Mouse (Mus musculus): ENCODE data around the gene Pigyl. TPM values are rescaled to one million over a fixed set of nuclear protein-coding genes. Genes with fewer than 3 reads are reported as not detected.

The Pigyl gene
- polyA plus RNA-seq, 1 experiment from 2014 or later: 66.6 TPM

DNA sequence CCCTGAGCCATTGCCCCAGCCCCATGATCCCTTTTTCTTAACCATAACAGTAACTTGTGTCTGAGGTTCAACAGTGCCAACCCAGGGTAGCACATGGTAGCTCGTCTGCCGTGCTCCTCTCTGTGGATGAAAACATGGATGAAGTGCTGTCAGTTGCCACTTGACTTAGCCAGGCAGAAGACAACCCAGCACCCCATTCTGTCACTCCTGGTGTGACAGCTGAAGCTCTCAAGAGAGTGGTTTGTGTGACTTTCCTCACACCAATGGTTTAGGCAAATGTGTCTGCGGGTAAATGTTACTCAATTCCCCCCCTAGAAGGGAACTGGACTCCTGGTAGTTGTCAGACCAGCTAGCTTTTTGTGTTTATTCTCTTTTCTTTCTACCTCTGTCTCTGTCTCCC is 34.6 kb upstream of the Pigyl start:
- Histone ChIP-seq H3K4me3 (ENCODE audit: low read depth, low read length) (no peak overlapping the region), H3K27me3 (replicated peaks; ENCODE audit: control insufficient read depth, insufficient read depth, low read length) (no peaks in the 10 kb centered on the region), H3K27ac (ENCODE audit: low read depth, low read length) (0 out of 2 replicates have a peak overlapping the region, but pooled peaks have one; percentile 28), H3K9me3 (ENCODE audit: control insufficient read depth, low read length) (no peaks in the 10 kb centered on the region), H3K4me2 (no peak overlapping the region), H3K9ac (ENCODE audit: low read depth, low read length) (no peak overlapping the region), H3K4me1 (replicated peaks; ENCODE audit: control insufficient read depth, insufficient read depth, low read length) (peaks cover 19% of the 10 kb centered on the region), H3K36me3 (ENCODE audit: control insufficient read depth, insufficient read depth, low read length) (no peaks in the 10 kb centered on the region; the same call in 1 of the 2 replicates)
- WGBS: 74% methylated on average over 3 of the region's 3 CpGs
- DNase-seq (ENCODE audit: low spot score) (no peak), ATAC-seq (replicated peaks; ENCODE audit: low FRiP score) (no peak)

DNA sequence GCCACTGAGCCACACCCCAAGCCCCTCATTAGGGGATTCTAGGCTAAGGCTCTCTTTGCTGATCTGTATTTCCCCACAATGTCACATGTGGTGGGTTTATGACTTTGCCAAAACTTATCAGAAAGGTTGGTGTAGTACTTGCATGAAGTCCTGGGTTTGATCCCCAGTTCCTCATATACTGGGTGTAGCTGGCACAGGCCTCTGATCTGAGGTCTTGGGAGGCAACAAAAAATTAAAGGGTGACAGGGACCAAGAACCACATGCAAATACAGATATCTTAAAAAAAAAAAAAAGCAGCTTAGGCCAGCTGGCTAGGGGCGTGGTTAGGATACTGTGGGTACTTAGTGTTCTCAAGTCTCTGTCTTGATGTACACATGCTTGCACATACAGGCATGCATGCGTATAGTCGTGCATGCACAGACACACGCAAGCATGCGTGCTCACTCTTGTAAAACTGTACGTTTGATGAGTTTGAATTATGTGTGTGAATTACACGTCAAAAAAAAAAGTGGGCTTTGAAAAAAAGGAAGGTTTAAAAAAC is 33.5 kb upstream of the Pigyl start:
- H3K27me3 ChIP-seq (replicated peaks; ENCODE audit: control insufficient read depth, insufficient read depth, low read length): no peaks in the 10 kb centered on the region
- H3K4me3 ChIP-seq (ENCODE audit: low read depth, low read length): no peak overlapping the region
- ATAC-seq (replicated peaks; ENCODE audit: low FRiP score): peak; percentile 29; the same call in 1 of the 2 replicates
- no peak overlapping the region for H3K27ac ChIP-seq (ENCODE audit: low read depth, low read length)
- H3K9ac ChIP-seq (ENCODE audit: low read depth, low read length): no peak overlapping the region
- H3K4me2 ChIP-seq: no peak overlapping the region
- 80% methylated on average over 7 of the region's 7 CpGs for WGBS
- no peaks in the 10 kb centered on the region; the same call in 1 of the 2 replicates for H3K36me3 ChIP-seq (ENCODE audit: control insufficient read depth, insufficient read depth, low read length)
- no peaks in the 10 kb centered on the region for H3K9me3 ChIP-seq (ENCODE audit: control insufficient read depth, low read length)
- DNase-seq (ENCODE audit: low spot score): no peak
- peaks cover 16% of the 10 kb centered on the region for H3K4me1 ChIP-seq (replicated peaks; ENCODE audit: control insufficient read depth, insufficient read depth, low read length)

DNA sequence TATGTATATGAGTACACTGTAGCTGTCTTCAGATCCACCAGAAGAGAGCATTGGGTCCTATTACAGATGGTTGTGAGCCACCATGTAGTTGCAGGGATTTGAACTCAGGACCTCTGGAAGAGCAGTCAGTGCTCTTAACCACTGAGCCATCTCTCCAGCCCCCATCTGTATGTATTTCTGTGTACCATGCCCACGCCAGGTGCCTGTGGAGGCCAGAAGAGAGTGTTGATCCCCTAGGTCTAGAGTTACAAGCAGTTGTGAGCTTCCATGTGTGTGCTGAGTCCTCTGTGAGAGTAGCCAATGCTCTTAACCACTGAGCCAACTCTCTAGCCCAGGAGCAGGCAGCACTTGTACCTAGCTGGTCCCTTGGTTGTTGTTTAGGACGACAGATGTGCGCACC is 32.5 kb upstream of the Pigyl start:
- Histone ChIP-seq H3K27ac (ENCODE audit: low read depth, low read length) (no peak overlapping the region), H3K27me3 (replicated peaks; ENCODE audit: control insufficient read depth, insufficient read depth, low read length) (no peaks in the 10 kb centered on the region), H3K4me3 (ENCODE audit: low read depth, low read length) (no peak overlapping the region), H3K9ac (ENCODE audit: low read depth, low read length) (no peak overlapping the region), H3K4me1 (replicated peaks; ENCODE audit: control insufficient read depth, insufficient read depth, low read length) (peaks cover 16% of the 10 kb centered on the region), H3K36me3 (ENCODE audit: control insufficient read depth, insufficient read depth, low read length) (no peaks in the 10 kb centered on the region; the same call in 1 of the 2 replicates), H3K4me2 (no peak overlapping the region), H3K9me3 (ENCODE audit: control insufficient read depth, low read length) (no peaks in the 10 kb centered on the region)
- 79% methylated on average over 3 of the region's 3 CpGs for WGBS
- DNase-seq (ENCODE audit: low spot score) (no peak), ATAC-seq (replicated peaks; ENCODE audit: low FRiP score) (no peak)

DNA sequence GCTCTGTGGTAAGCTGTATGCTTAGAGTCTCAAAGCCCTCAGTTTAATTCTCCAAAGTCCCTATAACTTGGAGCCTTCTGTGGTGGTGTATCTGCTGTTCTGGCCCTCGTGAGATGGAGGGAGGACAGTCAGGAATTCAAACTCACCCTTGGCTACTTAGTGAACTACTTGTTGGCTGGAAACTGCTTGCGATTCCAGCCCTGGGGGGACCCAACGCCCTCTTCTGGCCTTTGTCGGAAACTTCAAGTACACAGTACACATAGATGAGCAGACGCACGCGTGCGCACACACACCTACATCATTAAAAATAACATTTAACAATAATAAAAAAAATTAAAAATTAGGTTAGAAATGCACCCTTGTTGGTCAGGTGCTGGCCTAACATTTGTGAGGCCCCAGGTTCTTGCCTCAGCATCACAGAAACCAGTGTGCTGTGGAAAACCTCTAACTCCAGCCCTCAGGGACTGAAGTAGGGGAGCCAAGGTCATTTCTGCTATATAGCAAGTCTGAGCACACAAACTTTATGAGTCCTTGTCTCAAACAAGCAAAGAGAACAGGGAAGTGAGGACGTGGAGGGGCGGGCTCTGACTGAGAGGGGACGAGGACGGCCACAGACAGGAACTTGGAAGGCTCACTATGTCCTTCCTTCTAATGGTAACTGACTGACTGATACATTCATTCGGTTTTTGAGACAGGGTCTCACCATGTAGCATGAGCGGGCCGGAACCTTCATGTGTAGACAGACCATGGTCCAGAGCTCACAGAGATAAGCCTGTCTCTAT is 31.2 kb upstream of the Pigyl start:
- Histone ChIP-seq H3K27ac (ENCODE audit: low read depth, low read length) (no peak overlapping the region), H3K36me3 (ENCODE audit: control insufficient read depth, insufficient read depth, low read length) (peaks cover 3% of the 10 kb centered on the region; the same call in 1 of the 2 replicates), H3K27me3 (replicated peaks; ENCODE audit: control insufficient read depth, insufficient read depth, low read length) (no peaks in the 10 kb centered on the region), H3K4me3 (ENCODE audit: low read depth, low read length) (no peak overlapping the region), H3K9ac (ENCODE audit: low read depth, low read length) (no peak overlapping the region), H3K4me1 (replicated peaks; ENCODE audit: control insufficient read depth, insufficient read depth, low read length) (peaks cover 17% of the 10 kb centered on the region), H3K9me3 (ENCODE audit: control insufficient read depth, low read length) (no peaks in the 10 kb centered on the region), H3K4me2 (no peak overlapping the region)
- no peak for ATAC-seq (replicated peaks; ENCODE audit: low FRiP score)
- DNase-seq (ENCODE audit: low spot score): no peak
- WGBS: 83% methylated on average over 15 of the region's 15 CpGs

DNA sequence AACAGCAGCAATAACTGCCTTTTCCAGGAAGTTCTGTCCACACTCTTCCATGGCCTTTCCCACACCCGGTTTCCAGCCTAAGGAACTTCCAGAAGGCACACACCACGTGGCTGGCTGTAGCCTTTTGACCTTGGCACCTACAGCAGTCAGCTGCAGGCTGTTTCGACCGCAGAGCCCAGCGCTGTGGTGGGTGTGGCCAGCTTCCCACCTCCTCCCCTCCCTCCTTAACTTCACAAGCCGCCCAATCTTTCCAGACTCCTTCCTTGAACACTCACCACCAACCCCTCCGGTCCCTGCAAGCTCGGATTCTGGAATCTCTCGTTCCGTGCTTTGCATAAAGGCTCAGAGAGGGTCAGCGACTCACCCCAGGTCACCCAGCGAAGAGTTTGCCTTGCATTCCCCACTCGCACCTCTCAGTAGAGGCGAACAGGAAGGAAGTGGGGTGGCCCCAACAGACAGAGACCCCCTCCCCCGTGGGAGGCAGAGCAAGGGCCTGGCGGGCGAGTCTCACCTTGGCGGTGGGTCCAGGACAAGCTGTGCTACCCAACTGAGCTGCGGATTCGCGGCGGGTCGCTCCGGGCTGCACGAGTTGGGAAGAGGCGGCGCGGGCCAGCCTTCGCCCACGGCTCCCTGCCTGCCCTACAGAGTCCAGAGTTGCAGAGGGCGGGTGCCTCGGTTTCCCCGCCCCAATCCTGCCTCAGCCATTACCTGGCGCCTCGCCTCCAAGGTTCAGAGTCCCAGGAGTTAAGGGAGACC is 25.2 kb upstream of the Pigyl start:
- Histone ChIP-seq H3K9me3 (ENCODE audit: control insufficient read depth, low read length) (no peaks in the 10 kb centered on the region), H3K36me3 (ENCODE audit: control insufficient read depth, insufficient read depth, low read length) (peaks cover 3% of the 10 kb centered on the region; the same call in 1 of the 2 replicates), H3K4me3 (ENCODE audit: low read depth, low read length) (peak overlapping the region; percentile 53), H3K4me2 (peak overlapping the region; percentile 95), H3K27me3 (replicated peaks; ENCODE audit: control insufficient read depth, insufficient read depth, low read length) (no peaks in the 10 kb centered on the region), H3K9ac (ENCODE audit: low read depth, low read length) (peak overlapping the region; percentile 69), H3K27ac (ENCODE audit: low read depth, low read length) (peak overlapping the region; percentile 0), H3K4me1 (replicated peaks; ENCODE audit: control insufficient read depth, insufficient read depth, low read length) (peaks cover 23% of the 10 kb centered on the region)
- peak; percentile 42 for ATAC-seq (replicated peaks; ENCODE audit: low FRiP score)
- 1% methylated on average over 34 of the region's 35 CpGs for WGBS
- peak; percentile 65 for DNase-seq (ENCODE audit: low spot score)

DNA sequence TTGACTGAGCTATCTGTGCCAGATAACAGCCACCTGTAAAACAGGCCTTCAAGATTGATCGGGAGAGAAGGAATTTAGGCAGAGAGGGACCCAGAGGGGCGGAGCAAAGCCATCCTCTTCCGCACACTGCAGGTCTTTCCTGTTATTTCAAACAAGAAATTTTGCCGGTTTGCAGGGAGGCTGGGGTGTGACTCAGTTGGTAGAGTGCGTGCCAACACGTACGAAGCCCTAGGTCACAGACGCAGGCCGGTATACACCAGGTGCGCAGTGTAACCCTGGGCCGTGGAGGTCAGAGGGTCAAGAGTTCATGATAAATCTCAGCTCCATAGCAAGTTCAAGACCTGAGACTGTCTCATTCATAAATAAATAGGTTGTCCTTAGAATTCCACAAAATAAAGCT is 24.4 kb upstream of the Pigyl start:
- Histone ChIP-seq H3K36me3 (ENCODE audit: control insufficient read depth, insufficient read depth, low read length) (0 out of 2 replicates have a peak, but pooled peaks cover 3% of the 10 kb centered on the region), H3K4me2 (peak overlapping the region; percentile 95), H3K9ac (ENCODE audit: low read depth, low read length) (peak overlapping the region; percentile 69), H3K4me3 (ENCODE audit: low read depth, low read length) (peak overlapping the region; percentile 53), H3K4me1 (replicated peaks; ENCODE audit: control insufficient read depth, insufficient read depth, low read length) (peaks cover 31% of the 10 kb centered on the region), H3K9me3 (ENCODE audit: control insufficient read depth, low read length) (no peaks in the 10 kb centered on the region), H3K27me3 (replicated peaks; ENCODE audit: control insufficient read depth, insufficient read depth, low read length) (no peaks in the 10 kb centered on the region), H3K27ac (ENCODE audit: low read depth, low read length) (peak overlapping the region; percentile 0)
- ATAC-seq (replicated peaks; ENCODE audit: low FRiP score) (no peak), DNase-seq (ENCODE audit: low spot score) (no peak)
- 45% methylated on average over 11 of the region's 11 CpGs for WGBS

DNA sequence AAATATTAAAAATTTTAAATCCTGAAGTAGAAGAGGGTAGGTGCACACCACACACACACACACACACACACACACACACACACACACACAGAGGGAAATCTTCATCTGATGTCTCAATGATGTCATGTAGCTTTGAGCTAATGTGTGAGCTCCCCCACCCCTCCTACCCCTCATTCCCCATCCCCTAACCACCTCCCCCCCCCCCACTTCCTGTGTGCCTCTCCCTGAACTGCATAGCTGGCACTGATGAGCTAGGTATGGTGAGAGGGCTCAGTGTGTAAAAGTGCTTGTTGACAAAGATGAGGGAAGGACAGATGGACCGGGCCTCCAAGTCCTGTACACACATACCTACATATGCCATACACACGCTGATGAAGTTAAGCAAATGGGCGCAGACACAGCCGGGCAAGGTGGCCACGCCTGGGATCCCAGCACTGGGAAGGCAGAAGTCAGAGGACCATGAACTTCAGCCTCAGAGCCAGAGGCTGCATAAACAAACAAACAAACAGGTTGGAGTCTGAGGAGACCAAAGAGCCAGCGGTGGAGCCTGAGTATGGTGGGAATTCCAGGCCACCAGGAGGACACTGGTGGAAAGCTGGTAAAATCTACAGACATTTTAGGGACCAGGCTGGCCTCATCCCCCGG is 22.3 kb upstream of the Pigyl start:
- peaks cover 4% of the 10 kb centered on the region; the same call in 1 of the 2 replicates for H3K9me3 ChIP-seq (ENCODE audit: control insufficient read depth, low read length)
- H3K4me1 ChIP-seq (replicated peaks; ENCODE audit: control insufficient read depth, insufficient read depth, low read length): peaks cover 37% of the 10 kb centered on the region
- 69% methylated on average over 7 of the region's 7 CpGs for WGBS
- ATAC-seq (replicated peaks; ENCODE audit: low FRiP score) (no peak), DNase-seq (ENCODE audit: low spot score) (no peak)
- peak overlapping the region; percentile 71 for H3K9ac ChIP-seq (ENCODE audit: low read depth, low read length)
- peak overlapping the region; percentile 95 for H3K4me2 ChIP-seq
- no peaks in the 10 kb centered on the region for H3K27me3 ChIP-seq (replicated peaks; ENCODE audit: control insufficient read depth, insufficient read depth, low read length)
- peak overlapping the region; percentile 53 for H3K4me3 ChIP-seq (ENCODE audit: low read depth, low read length)
- 0 out of 2 replicates have a peak, but pooled peaks cover 3% of the 10 kb centered on the region for H3K36me3 ChIP-seq (ENCODE audit: control insufficient read depth, insufficient read depth, low read length)
- H3K27ac ChIP-seq (ENCODE audit: low read depth, low read length): peak overlapping the region; percentile 90

DNA sequence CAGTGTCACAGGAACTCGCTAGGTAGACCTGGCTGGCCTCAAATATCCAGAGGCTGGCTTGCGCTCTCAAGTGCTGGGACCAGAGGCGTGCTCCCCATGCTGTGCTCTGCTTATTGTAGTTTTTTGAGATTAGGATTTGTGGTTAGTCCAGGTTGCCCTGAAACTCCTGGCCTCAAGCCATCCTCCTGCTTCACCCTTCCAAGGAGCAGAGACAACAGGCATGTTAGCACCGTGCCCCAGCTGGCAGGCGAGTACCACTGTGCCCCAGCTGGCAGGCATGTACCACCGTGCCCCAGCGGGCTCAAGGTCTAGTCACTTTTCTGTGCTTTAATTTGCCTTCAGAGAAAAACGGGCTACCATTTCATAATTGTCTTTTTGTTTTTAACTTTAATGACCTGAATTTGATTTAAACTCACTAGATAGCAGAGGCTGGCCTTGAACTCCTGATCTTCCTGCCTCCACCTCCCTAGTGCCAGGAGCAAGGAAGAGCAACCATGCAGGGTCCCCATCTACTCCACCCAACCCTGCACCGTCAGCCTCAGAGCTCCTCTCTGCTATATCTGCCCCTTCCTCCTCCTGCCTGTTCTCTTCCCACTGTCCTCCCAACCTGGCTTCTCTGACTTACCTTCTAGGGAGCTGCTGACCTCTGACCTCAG is 21.5 kb upstream of the Pigyl start:
- Histone ChIP-seq H3K4me2 (peak overlapping the region; percentile 95), H3K9me3 (ENCODE audit: control insufficient read depth, low read length) (peaks cover 4% of the 10 kb centered on the region; the same call in 1 of the 2 replicates), H3K4me1 (replicated peaks; ENCODE audit: control insufficient read depth, insufficient read depth, low read length) (peaks cover 37% of the 10 kb centered on the region), H3K9ac (ENCODE audit: low read depth, low read length) (peak overlapping the region; percentile 71), H3K36me3 (ENCODE audit: control insufficient read depth, insufficient read depth, low read length) (no peaks in the 10 kb centered on the region), H3K27me3 (replicated peaks; ENCODE audit: control insufficient read depth, insufficient read depth, low read length) (no peaks in the 10 kb centered on the region), H3K27ac (ENCODE audit: low read depth, low read length) (peak overlapping the region; percentile 90), H3K4me3 (ENCODE audit: low read depth, low read length) (peak overlapping the region; percentile 53)
- peak; percentile 48 for ATAC-seq (replicated peaks; ENCODE audit: low FRiP score)
- 67% methylated on average over 9 of the region's 9 CpGs for WGBS
- no peak for DNase-seq (ENCODE audit: low spot score)

All from liver, embryonic 11.5 days (tissue).